Mouse (Mus musculus): ENCODE data around the gene Sipa1l2. TPM values are rescaled to one million over a fixed set of nuclear protein-coding genes. Genes with fewer than 3 reads are reported as not detected.

Gene Sipa1l2
- polyA plus RNA-seq, 2 experiments: 0.47 to 0.69 TPM

GRCm38 (mm10) chr8:125526999-125527398, 42.6 kb downstream of the Sipa1l2 start:
- no peak for TF ChIP-seq CTCF (IDR thresholded peaks at IDR 0.05; ENCODE audit: low read depth)
- peaks cover 0 to 3% of the 10 kb centered on the region in 2 experiments; a peak in 1 of 4 replicates for H3K4me1 ChIP-seq (replicated peaks; ENCODE audit: control insufficient read depth in 2 of 2, insufficient read depth in 2 of 2, low read length in 1 of 2)
- no peak for ATAC-seq (ENCODE audit: insufficient read depth)
- no peak overlapping the region for H3K9ac ChIP-seq (replicated peaks)
- H3K9me3 ChIP-seq (ENCODE audit: control insufficient read depth, low read length): no peaks in the 10 kb centered on the region
- DNase-seq (ENCODE audit: low read depth in 3 of 3, low spot score in 3 of 3): no peak
- H3K4me2 ChIP-seq (ENCODE audit: low read depth): no peak overlapping the region
- WGBS (ENCODE audit: insufficient replicate concordance): 15% methylated on average over 7 of the region's 7 CpGs
- no peaks in the 10 kb centered on the region for H3K36me3 ChIP-seq (replicated peaks; ENCODE audit: control insufficient read depth, insufficient read depth, low read depth)
- H3K27ac ChIP-seq: no peak overlapping the region
- no peak overlapping the region for H3K4me3 ChIP-seq (ENCODE audit: insufficient read depth in 1 of 2, low read depth in 2 of 2, low read length in 2 of 2)
- no peaks in the 10 kb centered on the region for H3K27me3 ChIP-seq (ENCODE audit: control insufficient read depth, insufficient read depth, low read length)

- Histone ChIP-seq H3K9ac (replicated peaks) (no peak overlapping the region), H3K36me3 (replicated peaks; ENCODE audit: control insufficient read depth, insufficient read depth, low read depth) (no peaks in the 10 kb centered on the region), H3K27ac (no peak overlapping the region), H3K27me3 (ENCODE audit: control insufficient read depth, insufficient read depth, low read length) (no peaks in the 10 kb centered on the region), H3K4me1 (replicated peaks; ENCODE audit: control insufficient read depth in 2 of 2, insufficient read depth in 2 of 2, low read length in 1 of 2) (0 out of 4 replicates have a peak, but pooled peaks cover 0 to 3% of the 10 kb centered on the region in 2 experiments), H3K9me3 (ENCODE audit: control insufficient read depth, low read length) (no peaks in the 10 kb centered on the region), H3K4me3 (ENCODE audit: insufficient read depth in 1 of 2, low read depth in 2 of 2, low read length in 2 of 2) (no peak overlapping the region), H3K4me2 (ENCODE audit: low read depth) (no peak overlapping the region)
- 55% methylated on average over 7 of the region's 7 CpGs for WGBS (ENCODE audit: insufficient replicate concordance)
- no peak for TF ChIP-seq CTCF (IDR thresholded peaks at IDR 0.05; ENCODE audit: low read depth)
- TF ChIP-seq EP300 (IDR thresholded peaks at IDR 0.05; ENCODE audit: low read depth): no peak
- DNase-seq (ENCODE audit: low read depth in 3 of 3, low spot score in 3 of 3): no peak
- ATAC-seq (ENCODE audit: insufficient read depth): no peak
Measured at GRCm38 (mm10) chr8:125526582-125526981, 43.0 kb downstream of the Sipa1l2 start.

GRCm38 (mm10) chr8:125524479-125524878, 45.1 kb downstream of the Sipa1l2 start:
- 59% methylated on average over 2 of the region's 2 CpGs for WGBS (ENCODE audit: insufficient replicate concordance)
- ATAC-seq (ENCODE audit: insufficient read depth): no peak
- H3K27ac ChIP-seq: no peak overlapping the region
- no peak for TF ChIP-seq EP300 (IDR thresholded peaks at IDR 0.05; ENCODE audit: low read depth)
- no peak for TF ChIP-seq CTCF (IDR thresholded peaks at IDR 0.05; ENCODE audit: low read depth)
- no peaks in the 10 kb centered on the region for H3K9me3 ChIP-seq (ENCODE audit: control insufficient read depth, low read length)
- H3K36me3 ChIP-seq (replicated peaks; ENCODE audit: control insufficient read depth, insufficient read depth, low read depth): no peaks in the 10 kb centered on the region
- H3K4me2 ChIP-seq (ENCODE audit: low read depth): no peak overlapping the region
- no peaks in the 10 kb centered on the region for H3K27me3 ChIP-seq (ENCODE audit: control insufficient read depth, insufficient read depth, low read length)
- no peak overlapping the region for H3K9ac ChIP-seq (replicated peaks)
- H3K4me1 ChIP-seq (replicated peaks; ENCODE audit: control insufficient read depth in 2 of 2, insufficient read depth in 2 of 2, low read length in 1 of 2): 0 out of 4 replicates have a peak, but pooled peaks cover 0 to 3% of the 10 kb centered on the region in 2 experiments
- DNase-seq (ENCODE audit: low read depth in 3 of 3, low spot score in 3 of 3): no peak
- no peak overlapping the region for H3K4me3 ChIP-seq (ENCODE audit: insufficient read depth in 1 of 2, low read depth in 2 of 2, low read length in 2 of 2)

- no peak for DNase-seq (ENCODE audit: low read depth in 3 of 3, low spot score in 3 of 3)
- ATAC-seq (ENCODE audit: insufficient read depth): no peak
- WGBS (ENCODE audit: insufficient replicate concordance): 14% methylated on average over 5 of the region's 5 CpGs
- Histone ChIP-seq H3K4me3 (ENCODE audit: insufficient read depth in 1 of 2, low read depth in 2 of 2, low read length in 2 of 2) (no peak overlapping the region), H3K9me3 (ENCODE audit: control insufficient read depth, low read length) (no peaks in the 10 kb centered on the region), H3K4me2 (ENCODE audit: low read depth) (no peak overlapping the region), H3K4me1 (replicated peaks; ENCODE audit: control insufficient read depth in 2 of 2, insufficient read depth in 2 of 2, low read length in 1 of 2) (peaks cover 0 to 11% of the 10 kb centered on the region in 2 experiments; a peak in 2 of 4 replicates), H3K9ac (replicated peaks) (no peak overlapping the region), H3K27me3 (ENCODE audit: control insufficient read depth, insufficient read depth, low read length) (no peaks in the 10 kb centered on the region), H3K27ac (no peak overlapping the region), H3K36me3 (replicated peaks; ENCODE audit: control insufficient read depth, insufficient read depth, low read depth) (no peaks in the 10 kb centered on the region)
- TF ChIP-seq EP300 (IDR thresholded peaks at IDR 0.05; ENCODE audit: low read depth): no peak
- no peak for TF ChIP-seq CTCF (IDR thresholded peaks at IDR 0.05; ENCODE audit: low read depth)
Measured at GRCm38 (mm10) chr8:125523213-125523612, 46.4 kb downstream of the Sipa1l2 start.

GRCm38 (mm10) chr8:125522151-125522550, 47.5 kb downstream of the Sipa1l2 start:
- Histone ChIP-seq H3K9ac (replicated peaks) (no peak overlapping the region), H3K4me2 (ENCODE audit: low read depth) (no peak overlapping the region), H3K9me3 (ENCODE audit: control insufficient read depth, low read length) (no peaks in the 10 kb centered on the region), H3K4me3 (ENCODE audit: insufficient read depth in 1 of 2, low read depth in 2 of 2, low read length in 2 of 2) (no peak overlapping the region), H3K4me1 (replicated peaks; ENCODE audit: control insufficient read depth in 2 of 2, insufficient read depth in 2 of 2, low read length in 1 of 2) (peaks cover 0 to 15% of the 10 kb centered on the region in 2 experiments; a peak in 2 of 4 replicates), H3K27me3 (ENCODE audit: control insufficient read depth, insufficient read depth, low read length) (no peaks in the 10 kb centered on the region), H3K27ac (no peak overlapping the region), H3K36me3 (replicated peaks; ENCODE audit: control insufficient read depth, insufficient read depth, low read depth) (no peaks in the 10 kb centered on the region)
- TF ChIP-seq CTCF (IDR thresholded peaks at IDR 0.05; ENCODE audit: low read depth) (no peak), EP300 (IDR thresholded peaks at IDR 0.05; ENCODE audit: low read depth) (no peak)
- DNase-seq (ENCODE audit: low read depth in 3 of 3, low spot score in 3 of 3): no peak
- ATAC-seq (ENCODE audit: insufficient read depth): no peak
- 51% methylated on average over 6 of the region's 6 CpGs for WGBS (ENCODE audit: insufficient replicate concordance)
